Mouse (Mus musculus): ENCODE measurements at regions not wholly inside any gene's neighbourhood (a gene's known extent, or its start where the extent isn't known, plus 50 kb on each side); places are given as distances from the start of the nearest gene placed in this dataset.

GRCm38 (mm10) chr10:39216142-39216904, 52.7 kb upstream of the Ccn6 start:
- no peak for DNase-seq

GRCm38 (mm10) chr10:39214563-39214962, 51.0 kb upstream of the Ccn6 start:
- DNase-seq: no peak

All from right cerebral cortex, postnatal 14 days (tissue).